Mouse (Mus musculus) lung, embryonic 14.5 days (tissue): ENCODE measurements around the gene Mcm5. TPM values are rescaled to one million over a fixed set of nuclear protein-coding genes. Genes with fewer than 3 reads are reported as not detected.

Experiments used
- ATAC-seq: fragments of 200-750 bp; cut with Nextera tagmentation; 2 replicates; pipeline ENCODE4 v1.8.0; 2017; ENCODE audit warnings: mild to moderate bottlenecking, moderate TSS enrichment, moderate library complexity; ENCODE audit not compliant: insufficient read depth
- DNase-seq: peaks from one replicate; pipeline ENCODE4 v3.0.0-alpha.2; 2015
- H3K27ac ChIP-seq: fragments of 300-500 bp; sonication (generic); 2 replicates; pipeline ENCODE4 v1.5.1; 2014; ENCODE audit warnings: low read depth, mild to moderate bottlenecking, moderate library complexity
- H3K27me3 ChIP-seq: fragments of 300-500 bp; sonication (generic); 2 replicates; pipeline ENCODE4 v1.6.1; 2014; ENCODE audit warnings: low read length, control low read depth; ENCODE audit not compliant: insufficient read depth
- H3K36me3 ChIP-seq: fragments of 300-500 bp; sonication (generic); 2 replicates; pipeline ENCODE4 v1.6.1; 2014; ENCODE audit warnings: control low read depth; ENCODE audit not compliant: insufficient read depth
- H3K4me1 ChIP-seq: fragments of 300-500 bp; sonication (generic); 2 replicates; pipeline ENCODE4 v1.6.1; 2014; ENCODE audit warnings: antibody characterized with exemption, control low read depth; ENCODE audit not compliant: insufficient read depth
- H3K4me2 ChIP-seq: fragments of 300-500 bp; sonication (generic); 2 replicates; pipeline ENCODE4 v1.6.1; 2014; ENCODE audit warnings: mild to moderate bottlenecking
- H3K4me3 ChIP-seq: fragments of 300-500 bp; sonication (generic); 2 replicates; pipeline ENCODE4 v1.5.1; 2014; ENCODE audit warnings: low read depth, low read length
- H3K9ac ChIP-seq: fragments of 300-500 bp; sonication (generic); 2 replicates; pipeline ENCODE4 v1.6.1; 2014
- H3K9me3 ChIP-seq: fragments of 300-500 bp; sonication (generic); 2 replicates; pipeline ENCODE4 v1.6.1; 2016; ENCODE audit warnings: low read depth, low read length, control low read depth
- CTCF ChIP-seq: IDR thresholded peaks from 2 replicates; pipeline ENCODE4 v1.5.1; 2016; ENCODE audit warnings: antibody characterized with exemption, low read depth
- WGBS: fragments of 180-500 bp; shearing (Covaris S2); extraction: QIAGEN DNeasy Blood & Tissue Kit; methylation state at CpG from one replicate; pipeline ENCODE4 v1.1.7; 2014; 5-methylcytosine and 5-hydroxymethylcytosine counted together
- polyA plus RNA-seq: library from polyadenylated mRNA; unstranded; fragments of >200 nt; fragmentation: Nextera tagmentation; extraction: Ambion mirVana; gene quantifications from 2 replicates; pipeline ENCODE4 v1.2.1, GENCODE M21; 2014

The Mcm5 gene
- 210 and 227 TPM in 2 replicates for polyA plus RNA-seq

DNA sequence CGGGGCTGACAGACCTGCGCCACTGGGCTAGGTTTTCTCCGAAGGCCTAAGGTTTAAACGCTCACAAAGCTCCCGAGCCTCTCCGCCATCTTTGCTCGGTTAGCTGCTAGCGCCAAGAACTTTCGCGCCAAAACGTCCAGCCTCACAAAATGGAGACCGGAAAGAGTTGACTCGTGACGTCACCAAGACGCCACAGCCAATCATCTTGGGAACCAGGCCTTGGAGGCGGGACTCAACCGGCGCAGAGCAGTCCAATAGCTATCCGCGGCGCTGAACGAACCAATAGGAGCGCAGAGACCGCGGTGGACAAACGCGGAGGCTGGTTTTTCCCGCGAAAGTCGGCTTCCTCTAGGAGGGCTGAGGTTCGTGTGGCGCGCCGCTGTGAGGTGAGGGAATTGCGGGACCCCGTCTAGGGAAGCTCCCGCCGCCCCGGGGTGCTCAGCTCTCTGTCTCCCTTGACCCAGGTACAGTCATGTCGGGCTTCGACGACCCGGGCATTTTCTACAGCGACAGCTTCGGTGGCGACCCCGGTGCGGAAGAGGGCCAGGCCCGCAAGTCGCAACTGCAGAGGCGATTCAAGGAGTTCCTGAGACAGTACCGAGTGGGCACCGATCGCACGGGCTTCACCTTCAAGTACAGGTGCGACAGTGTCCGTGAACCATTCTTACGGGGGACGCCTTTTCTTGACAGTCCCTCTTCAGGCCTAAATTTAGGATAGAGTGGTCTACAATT lies at the start of gene Mcm5:
Gene Mcm5, plus strand, starts transcription at position 334 of the 732 bp plus-strand sequence.
- Histone ChIP-seq H3K4me3 (peak within 1 kb of the TSS; percentile 84), H3K9me3 (no peaks in the 10 kb centered on the region), H3K27me3 (no peaks in the 10 kb centered on the region), H3K27ac (peak within 1 kb of the TSS; percentile 87), H3K36me3 (peaks cover 39% of the 10 kb centered on the region), H3K4me1 (0 out of 2 replicates have a peak, but pooled peaks cover 12% of the 10 kb centered on the region), H3K9ac (peak within 1 kb of the TSS; percentile 86), H3K4me2 (peak within 1 kb of the TSS; percentile 93)
- ATAC-seq (peak; percentile 98), DNase-seq (peak; percentile 100)
- TF ChIP-seq CTCF, result no peak
- under 1% methylated on average over 59 of the region's 59 CpGs for WGBS

- DNase-seq (no peak), ATAC-seq (no peak)
- Histone ChIP-seq H3K27me3 (no peaks in the 10 kb centered on the region), H3K4me1 (no peaks in the 10 kb centered on the region), H3K36me3 (0 out of 2 replicates have a peak, but pooled peaks cover 2% of the 10 kb centered on the region), H3K4me2 (no peak overlapping the region), H3K4me3 (no peak overlapping the region), H3K9me3 (no peaks in the 10 kb centered on the region), H3K9ac (no peak overlapping the region), H3K27ac (no peak overlapping the region)
- no peak for TF ChIP-seq CTCF
- 66% methylated on average over 6 of the region's 6 CpGs for WGBS
Measured at GRCm38 (mm10) chr8:75060022-75060421, 49.3 kb upstream of the Mcm5 start.

GRCm38 (mm10) chr8:75060815-75061214 lies 48.6 kb upstream of the Mcm5 start:
- no peaks in the 10 kb centered on the region for H3K4me1 ChIP-seq
- no peaks in the 10 kb centered on the region for H3K27me3 ChIP-seq
- no peak overlapping the region for H3K4me3 ChIP-seq
- H3K9ac ChIP-seq, result no peak overlapping the region
- WGBS, result 72% methylated on average over 2 of the region's 2 CpGs
- no peak for DNase-seq
- H3K4me2 ChIP-seq, result no peak overlapping the region
- H3K27ac ChIP-seq, result no peak overlapping the region
- no peak for TF ChIP-seq CTCF
- no peak for ATAC-seq
- H3K9me3 ChIP-seq, result no peaks in the 10 kb centered on the region
- H3K36me3 ChIP-seq, result 0 out of 2 replicates have a peak, but pooled peaks cover 2% of the 10 kb centered on the region

DNA sequence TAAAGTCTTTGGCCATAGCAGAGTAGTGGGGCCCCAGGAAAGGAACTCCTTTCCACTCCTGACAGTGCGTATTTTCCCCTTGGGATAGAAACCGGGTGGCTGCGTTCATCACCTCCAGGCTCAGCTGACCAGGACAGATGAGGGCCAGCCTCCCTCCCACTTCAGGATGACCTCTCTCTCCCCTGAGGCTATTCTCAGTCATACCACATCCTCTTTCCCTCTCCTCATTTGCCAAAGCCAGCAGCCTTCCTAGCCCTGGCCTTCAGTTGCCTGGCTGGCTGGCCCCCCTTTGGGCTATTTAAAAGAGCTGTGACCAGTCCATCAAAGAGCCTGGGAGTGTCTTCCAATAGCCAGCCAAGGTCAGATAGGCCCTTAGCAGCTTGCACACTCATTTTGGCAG lies 46.1 kb upstream of the Mcm5 start:
- Histone ChIP-seq H3K27ac (no peak overlapping the region), H3K36me3 (0 out of 2 replicates have a peak, but pooled peaks cover 2% of the 10 kb centered on the region), H3K4me3 (no peak overlapping the region), H3K4me2 (no peak overlapping the region), H3K9me3 (no peaks in the 10 kb centered on the region), H3K27me3 (no peaks in the 10 kb centered on the region), H3K4me1 (no peaks in the 10 kb centered on the region), H3K9ac (no peak overlapping the region)
- 81% methylated on average over 3 of the region's 3 CpGs for WGBS
- no peak for TF ChIP-seq CTCF
- no peak for ATAC-seq
- no peak for DNase-seq

GRCm38 (mm10) chr8:75064790-75065189 lies 44.6 kb upstream of the Mcm5 start:
- 86% methylated on average over 3 of the region's 3 CpGs for WGBS
- Histone ChIP-seq H3K4me2 (no peak overlapping the region), H3K4me1 (no peaks in the 10 kb centered on the region), H3K27me3 (no peaks in the 10 kb centered on the region), H3K27ac (no peak overlapping the region), H3K4me3 (no peak overlapping the region), H3K9me3 (no peaks in the 10 kb centered on the region), H3K36me3 (0 out of 2 replicates have a peak, but pooled peaks cover 2% of the 10 kb centered on the region), H3K9ac (no peak overlapping the region)
- TF ChIP-seq CTCF, result no peak
- ATAC-seq (no peak), DNase-seq (no peak)

DNA sequence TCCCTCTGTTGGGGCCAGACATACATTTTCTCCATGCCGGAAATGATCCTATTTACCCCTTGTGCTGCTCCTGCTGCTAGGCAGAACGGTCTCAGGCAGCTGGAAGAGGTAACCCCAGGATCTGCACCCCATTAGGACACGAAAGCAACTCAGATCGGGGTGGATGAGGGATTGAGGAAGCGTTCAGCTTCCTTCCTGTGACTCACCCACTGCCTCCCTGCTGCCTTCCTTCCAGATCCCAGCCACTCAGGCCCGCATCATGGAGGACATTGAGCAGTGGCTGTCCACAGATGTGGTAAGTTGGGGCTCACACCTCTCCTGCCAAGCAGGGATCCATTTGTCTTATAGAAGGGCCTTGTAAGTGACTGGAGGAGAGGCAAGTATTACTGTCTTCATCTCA lies 42.1 kb upstream of the Mcm5 start:
- H3K27ac ChIP-seq, result no peak overlapping the region
- H3K4me2 ChIP-seq, result no peak overlapping the region
- H3K4me3 ChIP-seq, result no peak overlapping the region
- TF ChIP-seq CTCF, result no peak
- H3K36me3 ChIP-seq, result 0 out of 2 replicates have a peak, but pooled peaks cover 2% of the 10 kb centered on the region
- no peak overlapping the region for H3K9ac ChIP-seq
- WGBS, result 73% methylated on average over 6 of the region's 6 CpGs
- H3K9me3 ChIP-seq, result no peaks in the 10 kb centered on the region
- no peaks in the 10 kb centered on the region for H3K4me1 ChIP-seq
- ATAC-seq, result no peak
- H3K27me3 ChIP-seq, result no peaks in the 10 kb centered on the region
- no peak for DNase-seq

DNA sequence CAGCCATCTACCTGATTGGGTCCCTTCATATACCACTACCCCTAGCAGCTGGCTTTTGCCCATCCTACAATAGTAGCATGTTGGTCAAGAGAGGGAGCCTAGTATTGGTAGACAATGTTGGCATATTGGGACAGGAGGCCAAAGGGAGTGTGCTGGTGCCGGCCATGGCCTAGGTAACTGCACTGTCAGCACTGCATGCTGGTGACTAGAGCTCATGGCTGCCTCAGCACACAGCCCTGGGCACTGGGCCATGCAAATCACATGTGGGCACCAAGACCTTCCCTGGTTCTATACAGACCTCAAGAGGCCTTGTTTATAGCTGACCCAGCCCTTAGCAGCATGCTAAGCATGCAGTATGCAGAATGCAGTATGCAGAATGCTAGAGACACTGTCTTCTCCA lies 39.1 kb upstream of the Mcm5 start:
- WGBS, result 79% methylated on average over 1 of the region's 1 CpGs
- Histone ChIP-seq H3K4me1 (no peaks in the 10 kb centered on the region), H3K9ac (no peak overlapping the region), H3K27ac (no peak overlapping the region), H3K36me3 (no peaks in the 10 kb centered on the region), H3K4me2 (no peak overlapping the region), H3K4me3 (no peak overlapping the region), H3K27me3 (no peaks in the 10 kb centered on the region), H3K9me3 (no peaks in the 10 kb centered on the region)
- ATAC-seq, result no peak
- no peak for DNase-seq
- TF ChIP-seq CTCF, result no peak
